Mouse (Mus musculus): ENCODE data around the gene Bhmt2. TPM values are rescaled to one million over a fixed set of nuclear protein-coding genes. Genes with fewer than 3 reads are reported as not detected.

Bhmt2 gene
- polyA plus RNA-seq, 1 experiment from 2014 or later = 0.10 TPM

GRCm38 (mm10) chr13:93707271-93707670 lies 33.2 kb upstream of the Bhmt2 start:
- 56% methylated on average over 4 of the region's 4 CpGs for whole genome bisulfite sequencing

GRCm38 (mm10) chr13:93705697-93706096 lies 31.6 kb upstream of the Bhmt2 start:
- Histone ChIP-seq H3K9ac (ENCODE audit: low read length) (no peak overlapping the region), H3K4me3 (ENCODE audit: low read length) (no peak overlapping the region), H3K4me2 (ENCODE audit: low read depth, low read length) (no peak overlapping the region), H3K36me3 (ENCODE audit: control insufficient read depth, insufficient read depth, low read length) (no peaks in the 10 kb centered on the region), H3K9me3 (ENCODE audit: control insufficient read depth, low read length) (no peaks in the 10 kb centered on the region), H3K27me3 (ENCODE audit: control insufficient read depth, insufficient read depth, low read depth, low read length) (no peaks in the 10 kb centered on the region), H3K27ac (ENCODE audit: low read length) (0 out of 2 replicates have a peak overlapping the region, but pooled peaks have one; percentile 48), H3K4me1 (replicated peaks; ENCODE audit: control insufficient read depth, insufficient read depth, low read length) (no peaks in the 10 kb centered on the region)
- WGBS = 54% methylated on average over 4 of the region's 4 CpGs
- peak; percentile 72 for ATAC-seq (ENCODE audit: low read depth)

More at GRCm38 (mm10) chr13:93707271-93707670, 33.2 kb upstream of the Bhmt2 start:
- Histone ChIP-seq H3K27me3 (ENCODE audit: control insufficient read depth, insufficient read depth, low read depth, low read length) (no peaks in the 10 kb centered on the region), H3K9ac (ENCODE audit: low read length) (no peak overlapping the region), H3K9me3 (ENCODE audit: control insufficient read depth, low read length) (no peaks in the 10 kb centered on the region), H3K27ac (ENCODE audit: low read length) (no peak overlapping the region), H3K36me3 (ENCODE audit: control insufficient read depth, insufficient read depth, low read length) (no peaks in the 10 kb centered on the region), H3K4me1 (replicated peaks; ENCODE audit: control insufficient read depth, insufficient read depth, low read length) (no peaks in the 10 kb centered on the region), H3K4me2 (ENCODE audit: low read depth, low read length) (no peak overlapping the region), H3K4me3 (ENCODE audit: low read length) (no peak overlapping the region)
- no peak for ATAC-seq (ENCODE audit: low read depth)

- Histone ChIP-seq H3K4me2 (ENCODE audit: low read depth, low read length) (no peak overlapping the region), H3K36me3 (ENCODE audit: control insufficient read depth, insufficient read depth, low read length) (no peaks in the 10 kb centered on the region), H3K9me3 (ENCODE audit: control insufficient read depth, low read length) (no peaks in the 10 kb centered on the region), H3K27ac (ENCODE audit: low read length) (no peak overlapping the region), H3K27me3 (ENCODE audit: control insufficient read depth, insufficient read depth, low read depth, low read length) (no peaks in the 10 kb centered on the region), H3K9ac (ENCODE audit: low read length) (no peak overlapping the region), H3K4me1 (replicated peaks; ENCODE audit: control insufficient read depth, insufficient read depth, low read length) (no peaks in the 10 kb centered on the region), H3K4me3 (ENCODE audit: low read length) (no peak overlapping the region)
- 51% methylated on average over 6 of the region's 6 CpGs for WGBS
- ATAC-seq (ENCODE audit: low read depth) = no peak
Measured at GRCm38 (mm10) chr13:93698866-93699265, 24.8 kb upstream of the Bhmt2 start.

GRCm38 (mm10) chr13:93690821-93691220 lies 16.7 kb upstream of the Bhmt2 start:
- H3K4me1 ChIP-seq (replicated peaks; ENCODE audit: control insufficient read depth, insufficient read depth, low read length) = no peaks in the 10 kb centered on the region
- H3K36me3 ChIP-seq (ENCODE audit: control insufficient read depth, insufficient read depth, low read length) = no peaks in the 10 kb centered on the region
- no peaks in the 10 kb centered on the region for H3K27me3 ChIP-seq (ENCODE audit: control insufficient read depth, insufficient read depth, low read depth, low read length)
- H3K4me3 ChIP-seq (ENCODE audit: low read length) = no peak overlapping the region
- ATAC-seq (ENCODE audit: low read depth) = no peak
- no peak overlapping the region for H3K9ac ChIP-seq (ENCODE audit: low read length)
- H3K9me3 ChIP-seq (ENCODE audit: control insufficient read depth, low read length) = no peaks in the 10 kb centered on the region
- no peak overlapping the region for H3K4me2 ChIP-seq (ENCODE audit: low read depth, low read length)
- WGBS = 79% methylated on average over 1 of the region's 1 CpGs
- no peak overlapping the region for H3K27ac ChIP-seq (ENCODE audit: low read length)

- Histone ChIP-seq H3K27me3 (ENCODE audit: control insufficient read depth, insufficient read depth, low read depth, low read length) (no peaks in the 10 kb centered on the region), H3K27ac (ENCODE audit: low read length) (no peak overlapping the region), H3K4me1 (replicated peaks; ENCODE audit: control insufficient read depth, insufficient read depth, low read length) (no peaks in the 10 kb centered on the region), H3K9me3 (ENCODE audit: control insufficient read depth, low read length) (no peaks in the 10 kb centered on the region), H3K4me2 (ENCODE audit: low read depth, low read length) (no peak overlapping the region), H3K36me3 (ENCODE audit: control insufficient read depth, insufficient read depth, low read length) (no peaks in the 10 kb centered on the region), H3K9ac (ENCODE audit: low read length) (no peak overlapping the region), H3K4me3 (ENCODE audit: low read length) (no peak overlapping the region)
- ATAC-seq (ENCODE audit: low read depth) = no peak
- WGBS = 89% methylated on average over 3 of the region's 3 CpGs
Measured at GRCm38 (mm10) chr13:93689566-93689965, 15.5 kb upstream of the Bhmt2 start.

GRCm38 (mm10) chr13:93687321-93687720 lies 13.2 kb upstream of the Bhmt2 start:
- Histone ChIP-seq H3K4me1 (replicated peaks; ENCODE audit: control insufficient read depth, insufficient read depth, low read length) (no peaks in the 10 kb centered on the region), H3K4me2 (ENCODE audit: low read depth, low read length) (no peak overlapping the region), H3K27ac (ENCODE audit: low read length) (no peak overlapping the region), H3K36me3 (ENCODE audit: control insufficient read depth, insufficient read depth, low read length) (no peaks in the 10 kb centered on the region), H3K27me3 (ENCODE audit: control insufficient read depth, insufficient read depth, low read depth, low read length) (no peaks in the 10 kb centered on the region), H3K9ac (ENCODE audit: low read length) (no peak overlapping the region), H3K9me3 (ENCODE audit: control insufficient read depth, low read length) (no peaks in the 10 kb centered on the region), H3K4me3 (ENCODE audit: low read length) (no peak overlapping the region)
- 21% methylated on average over 5 of the region's 5 CpGs for WGBS
- ATAC-seq (ENCODE audit: low read depth) = no peak

- Histone ChIP-seq H3K4me2 (ENCODE audit: low read depth, low read length) (no peak overlapping the region), H3K27ac (ENCODE audit: low read length) (no peak overlapping the region), H3K4me3 (ENCODE audit: low read length) (no peak overlapping the region), H3K36me3 (ENCODE audit: control insufficient read depth, insufficient read depth, low read length) (no peaks in the 10 kb centered on the region), H3K9me3 (ENCODE audit: control insufficient read depth, low read length) (no peaks in the 10 kb centered on the region), H3K4me1 (replicated peaks; ENCODE audit: control insufficient read depth, insufficient read depth, low read length) (no peaks in the 10 kb centered on the region), H3K9ac (ENCODE audit: low read length) (no peak overlapping the region), H3K27me3 (ENCODE audit: control insufficient read depth, insufficient read depth, low read depth, low read length) (no peaks in the 10 kb centered on the region)
- ATAC-seq (ENCODE audit: low read depth) = no peak
- 83% methylated on average over 4 of the region's 4 CpGs for WGBS
Measured at GRCm38 (mm10) chr13:93685226-93685625, 11.1 kb upstream of the Bhmt2 start.

- ATAC-seq (ENCODE audit: low read depth) = peak; percentile 43; the same call in 1 of the 2 replicates
- no peaks in the 10 kb centered on the region for H3K9me3 ChIP-seq (ENCODE audit: control insufficient read depth, low read length)
- no peaks in the 10 kb centered on the region for H3K36me3 ChIP-seq (ENCODE audit: control insufficient read depth, insufficient read depth, low read length)
- H3K27me3 ChIP-seq (ENCODE audit: control insufficient read depth, insufficient read depth, low read depth, low read length) = no peaks in the 10 kb centered on the region
- no peak overlapping the region for H3K9ac ChIP-seq (ENCODE audit: low read length)
- H3K4me1 ChIP-seq (replicated peaks; ENCODE audit: control insufficient read depth, insufficient read depth, low read length) = no peaks in the 10 kb centered on the region
- no peak overlapping the region for H3K4me2 ChIP-seq (ENCODE audit: low read depth, low read length)
- H3K27ac ChIP-seq (ENCODE audit: low read length) = no peak overlapping the region
- H3K4me3 ChIP-seq (ENCODE audit: low read length) = no peak overlapping the region
Measured at GRCm38 (mm10) chr13:93683336-93683735, 9.2 kb upstream of the Bhmt2 start.

- ATAC-seq (ENCODE audit: low read depth) = no peak
- Histone ChIP-seq H3K27ac (ENCODE audit: low read length) (no peak overlapping the region), H3K4me3 (ENCODE audit: low read length) (no peak overlapping the region), H3K36me3 (ENCODE audit: control insufficient read depth, insufficient read depth, low read length) (no peaks in the 10 kb centered on the region), H3K9me3 (ENCODE audit: control insufficient read depth, low read length) (no peaks in the 10 kb centered on the region), H3K4me1 (replicated peaks; ENCODE audit: control insufficient read depth, insufficient read depth, low read length) (no peaks in the 10 kb centered on the region), H3K4me2 (ENCODE audit: low read depth, low read length) (no peak overlapping the region), H3K27me3 (ENCODE audit: control insufficient read depth, insufficient read depth, low read depth, low read length) (peaks cover 11% of the 10 kb centered on the region; the same call in 1 of the 2 replicates), H3K9ac (ENCODE audit: low read length) (no peak overlapping the region)
- 68% methylated on average over 9 of the region's 9 CpGs for WGBS
Measured at GRCm38 (mm10) chr13:93676864-93677263, 2.8 kb upstream of the Bhmt2 start.

GRCm38 (mm10) chr13:93673296-93673695 lies 806 bp downstream of the Bhmt2 start:
- H3K27ac ChIP-seq (ENCODE audit: low read length) = no peak overlapping the region
- no peak overlapping the region for H3K4me3 ChIP-seq (ENCODE audit: low read length)
- no peaks in the 10 kb centered on the region for H3K36me3 ChIP-seq (ENCODE audit: control insufficient read depth, insufficient read depth, low read length)
- WGBS = 57% methylated on average over 2 of the region's 2 CpGs
- H3K9me3 ChIP-seq (ENCODE audit: control insufficient read depth, low read length) = no peaks in the 10 kb centered on the region
- no peaks in the 10 kb centered on the region for H3K4me1 ChIP-seq (replicated peaks; ENCODE audit: control insufficient read depth, insufficient read depth, low read length)
- ATAC-seq (ENCODE audit: low read depth) = no peak
- H3K4me2 ChIP-seq (ENCODE audit: low read depth, low read length) = no peak overlapping the region
- H3K9ac ChIP-seq (ENCODE audit: low read length) = no peak overlapping the region
- peaks cover 11% of the 10 kb centered on the region; the same call in 1 of the 2 replicates for H3K27me3 ChIP-seq (ENCODE audit: control insufficient read depth, insufficient read depth, low read depth, low read length)
